Mouse (Mus musculus) midbrain, embryonic 16.5 days (tissue): Measurements from ENCODE around the gene Ankrd39. TPM values are rescaled to one million over a fixed set of nuclear protein-coding genes. Genes with fewer than 3 reads are reported as not detected.

Source experiments
- ATAC-seq: fragments of 200-750 bp; cut with Nextera tagmentation; 2 replicates; pipeline ENCODE4 v1.8.0; 2017; ENCODE audit warnings: moderate TSS enrichment
- H3K27ac ChIP-seq: fragments of 300-500 bp; sonication (generic); 2 replicates; pipeline ENCODE4 v1.5.1; 2014; ENCODE audit warnings: mild to moderate bottlenecking, low read length, mixed read lengths
- H3K27me3 ChIP-seq: fragments of 300-500 bp; sonication (generic); 2 replicates; pipeline ENCODE4 v1.6.1; 2014; ENCODE audit warnings: low read depth, low read length, mixed read lengths; ENCODE audit not compliant: control insufficient read depth, insufficient read depth
- H3K36me3 ChIP-seq: fragments of 300-500 bp; sonication (generic); 2 replicates; pipeline ENCODE4 v1.6.1; 2014; ENCODE audit warnings: mild to moderate bottlenecking, low read length, moderate library complexity, mixed read lengths; ENCODE audit not compliant: control insufficient read depth, insufficient read depth
- H3K4me1 ChIP-seq: fragments of 300-500 bp; sonication (generic); 2 replicates; pipeline ENCODE4 v1.6.1; 2014; ENCODE audit warnings: mild to moderate bottlenecking, low read length, mixed read lengths; ENCODE audit not compliant: control insufficient read depth, insufficient read depth
- H3K4me2 ChIP-seq: fragments of 300-500 bp; sonication (generic); 2 replicates; pipeline ENCODE4 v1.6.1; 2014; ENCODE audit warnings: mild to moderate bottlenecking, low read length, mixed read lengths
- H3K4me3 ChIP-seq: fragments of 300-500 bp; sonication (generic); 2 replicates; pipeline ENCODE4 v1.5.1; 2014; ENCODE audit warnings: low read depth, mild to moderate bottlenecking, low read length, moderate library complexity, mixed read lengths
- H3K9ac ChIP-seq: fragments of 300-500 bp; sonication (generic); 2 replicates; pipeline ENCODE4 v1.6.1; 2014; ENCODE audit warnings: low read depth, low read length, mixed read lengths
- H3K9me3 ChIP-seq: fragments of 300-500 bp; sonication (generic); replicated peaks from 2 replicates; pipeline ENCODE4 v1.6.1; 2014; ENCODE audit warnings: mild to moderate bottlenecking, low read length, mixed read lengths; ENCODE audit not compliant: control insufficient read depth, poor library complexity, severe bottlenecking
- WGBS: fragments of 180-500 bp; shearing (Covaris S2); extraction: QIAGEN DNeasy Blood & Tissue Kit; methylation state at CpG from one replicate; pipeline ENCODE4 v1.1.7; 2014; 5-methylcytosine and 5-hydroxymethylcytosine counted together
- polyA plus RNA-seq: library from polyadenylated mRNA; unstranded; fragments of >200 nt; fragmentation: Nextera tagmentation; extraction: Ambion mirVana; gene quantifications from 2 replicates; pipeline ENCODE4 v1.2.1, GENCODE M21; 2015

Gene Ankrd39
- 30.6 and 32.8 TPM in 2 replicates for polyA plus RNA-seq

GRCm38 (mm10) chr1:36546888-36547471 lies at the start of gene Ankrd39:
Gene Ankrd39 (minus strand): TSS chr1:36547445.
- H3K27ac ChIP-seq = peak within 1 kb of the TSS; percentile 81
- WGBS = under 1% methylated on average over 43 of the region's 43 CpGs

DNA sequence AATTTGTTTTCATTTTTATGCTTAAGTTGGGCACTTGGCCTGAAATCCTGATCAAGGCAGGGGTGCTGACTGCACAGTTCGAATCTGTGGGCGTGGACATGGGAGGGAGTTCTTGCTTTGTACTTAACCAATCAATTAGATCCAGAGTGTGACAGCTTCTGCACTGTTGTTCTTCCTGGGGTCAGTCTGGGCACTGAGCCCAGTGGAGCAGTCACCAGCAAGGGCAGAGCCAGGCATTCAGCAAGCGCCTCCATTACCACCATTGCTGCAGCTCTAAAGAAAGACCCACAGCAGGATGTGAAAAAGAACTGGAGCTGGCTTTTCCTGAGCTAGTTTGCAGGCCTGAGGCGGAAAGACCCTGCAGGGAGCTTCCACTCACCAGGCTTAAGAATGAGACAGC lies 48.9 kb upstream of the Ankrd39 start:
- no peak overlapping the region for H3K9ac ChIP-seq
- H3K36me3 ChIP-seq = no peaks in the 10 kb centered on the region
- H3K9me3 ChIP-seq = no peaks in the 10 kb centered on the region
- ATAC-seq = peak; percentile 88
- H3K27ac ChIP-seq = no peak overlapping the region
- 10% methylated on average over 4 of the region's 4 CpGs for WGBS
- H3K4me3 ChIP-seq = no peak overlapping the region
- H3K27me3 ChIP-seq = no peaks in the 10 kb centered on the region
- H3K4me2 ChIP-seq = no peak overlapping the region
- H3K4me1 ChIP-seq = no peaks in the 10 kb centered on the region

More at GRCm38 (mm10) chr1:36546888-36547471, at the start of gene Ankrd39:
- Histone ChIP-seq H3K4me3 (peak within 1 kb of the TSS; percentile 69), H3K36me3 (peaks cover 26% of the 10 kb centered on the region), H3K4me1 (peaks cover 23% of the 10 kb centered on the region), H3K4me2 (peak within 1 kb of the TSS; percentile 76), H3K9ac (peak within 1 kb of the TSS; percentile 92), H3K27me3 (no peaks in the 10 kb centered on the region), H3K9me3 (no peaks in the 10 kb centered on the region)
- ATAC-seq = peak; percentile 96

DNA sequence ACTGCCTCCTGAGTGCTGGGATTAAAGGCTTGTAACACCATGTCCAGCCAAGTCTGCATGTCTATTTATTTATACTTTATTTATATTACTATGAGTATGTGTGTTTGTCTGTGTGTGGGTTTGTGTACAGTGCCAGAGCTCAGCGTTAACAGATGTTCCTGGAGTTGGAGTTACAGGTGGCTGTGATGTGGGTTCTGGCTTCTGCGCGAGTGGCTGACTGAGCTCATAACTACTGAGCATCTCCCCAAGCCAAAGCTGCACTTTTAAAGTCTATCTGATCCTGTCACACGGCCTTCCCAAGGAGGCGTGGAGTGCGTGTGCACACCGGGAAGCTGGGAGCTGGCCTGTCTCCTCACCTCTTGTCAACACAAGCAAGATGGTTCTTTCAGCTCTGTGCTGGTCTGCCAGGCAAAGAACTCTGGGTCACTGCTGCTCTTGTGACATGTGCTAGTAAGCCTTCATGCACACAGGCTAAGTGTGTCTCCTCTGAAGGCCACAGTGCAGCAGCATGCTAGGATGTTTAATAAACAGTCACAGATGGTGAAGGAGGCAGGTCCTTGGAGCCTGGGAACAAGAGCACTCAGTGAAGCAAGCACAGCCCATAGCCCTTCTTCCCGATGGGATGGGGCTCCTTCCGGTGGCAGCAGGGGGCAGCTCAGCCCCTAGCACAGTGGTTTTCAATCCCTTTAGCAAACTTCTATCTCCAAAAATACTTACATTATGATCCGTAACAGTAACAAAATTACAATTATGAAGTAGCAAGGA lies 48.1 kb upstream of the Ankrd39 start:
- WGBS = 58% methylated on average over 10 of the region's 10 CpGs
- Histone ChIP-seq H3K27ac (no peak overlapping the region), H3K4me1 (peaks cover 2% of the 10 kb centered on the region; the same call in 1 of the 2 replicates), H3K9me3 (no peaks in the 10 kb centered on the region), H3K4me2 (no peak overlapping the region), H3K27me3 (no peaks in the 10 kb centered on the region), H3K4me3 (no peak overlapping the region), H3K36me3 (no peaks in the 10 kb centered on the region), H3K9ac (no peak overlapping the region)
- ATAC-seq = 0 out of 2 replicates have a peak, but pooled peaks have one; percentile 30

DNA sequence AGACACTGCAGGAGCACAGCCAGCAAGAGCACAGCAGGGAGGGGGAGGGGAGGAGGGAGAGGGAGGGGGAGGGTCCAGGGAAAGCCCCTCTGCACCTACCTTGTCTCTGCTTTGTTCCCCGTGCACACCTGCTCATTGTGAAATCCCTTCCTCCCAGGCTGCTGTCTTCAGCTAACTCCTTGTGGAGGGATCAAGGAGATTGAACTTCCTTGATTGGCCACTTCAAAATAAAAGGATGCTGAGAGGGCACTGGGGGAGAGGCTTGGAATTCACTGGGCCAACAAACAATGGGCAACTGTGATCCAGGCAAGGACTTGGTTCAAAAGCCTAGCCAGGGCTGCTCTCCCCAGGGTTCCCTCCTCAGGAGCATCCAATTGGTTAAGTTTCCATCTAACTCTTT lies 45.9 kb upstream of the Ankrd39 start:
- Histone ChIP-seq H3K4me2 (no peak overlapping the region), H3K27ac (no peak overlapping the region), H3K27me3 (no peaks in the 10 kb centered on the region), H3K4me3 (no peak overlapping the region), H3K36me3 (no peaks in the 10 kb centered on the region), H3K4me1 (peaks cover 2% of the 10 kb centered on the region; the same call in 1 of the 2 replicates), H3K9me3 (no peaks in the 10 kb centered on the region), H3K9ac (no peak overlapping the region)
- ATAC-seq = no peak
- WGBS = 9% methylated on average over 1 of the region's 1 CpGs

- no peak for ATAC-seq
- Histone ChIP-seq H3K36me3 (no peaks in the 10 kb centered on the region), H3K4me3 (no peak overlapping the region), H3K9me3 (no peaks in the 10 kb centered on the region), H3K4me1 (peaks cover 2% of the 10 kb centered on the region; the same call in 1 of the 2 replicates), H3K27me3 (no peaks in the 10 kb centered on the region), H3K9ac (no peak overlapping the region), H3K4me2 (no peak overlapping the region), H3K27ac (no peak overlapping the region)
- 84% methylated on average over 2 of the region's 2 CpGs for WGBS
These were observed 44.2 kb upstream of the Ankrd39 start for GRCm38 (mm10) chr1:36591408-36591807.

DNA sequence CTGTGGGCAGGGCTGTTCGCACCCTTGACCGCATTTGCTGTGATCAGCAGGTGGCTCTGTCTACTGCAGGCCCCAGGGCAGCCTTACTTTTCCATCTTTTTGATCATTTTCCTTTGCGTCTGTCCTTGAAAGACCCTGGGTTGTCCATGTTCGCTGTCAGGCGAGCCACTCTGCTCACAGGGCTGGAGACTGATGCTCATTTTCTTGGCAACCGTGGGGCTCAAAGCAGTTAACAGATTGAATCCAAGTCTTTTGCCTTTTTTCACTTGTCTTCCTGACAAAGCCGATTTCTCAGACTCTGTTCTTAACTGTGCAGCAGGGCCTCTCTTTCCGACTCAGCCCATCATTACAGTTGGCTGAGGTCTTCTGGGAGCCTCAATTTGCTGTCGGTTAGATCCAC lies 43.4 kb upstream of the Ankrd39 start:
- 50% methylated on average over 9 of the region's 9 CpGs for WGBS
- H3K36me3 ChIP-seq = no peaks in the 10 kb centered on the region
- H3K4me3 ChIP-seq = no peak overlapping the region
- peaks cover 2% of the 10 kb centered on the region; the same call in 1 of the 2 replicates for H3K4me1 ChIP-seq
- no peak overlapping the region for H3K27ac ChIP-seq
- no peak overlapping the region for H3K4me2 ChIP-seq
- H3K9me3 ChIP-seq = no peaks in the 10 kb centered on the region
- no peak for ATAC-seq
- no peaks in the 10 kb centered on the region for H3K27me3 ChIP-seq
- no peak overlapping the region for H3K9ac ChIP-seq

GRCm38 (mm10) chr1:36589486-36589885 lies 42.2 kb upstream of the Ankrd39 start:
- no peak for ATAC-seq
- peaks cover 2% of the 10 kb centered on the region; the same call in 1 of the 2 replicates for H3K4me1 ChIP-seq
- 48% methylated on average over 6 of the region's 6 CpGs for WGBS
- H3K36me3 ChIP-seq = no peaks in the 10 kb centered on the region
- no peak overlapping the region for H3K4me2 ChIP-seq
- no peak overlapping the region for H3K9ac ChIP-seq
- H3K27me3 ChIP-seq = no peaks in the 10 kb centered on the region
- H3K4me3 ChIP-seq = no peak overlapping the region
- H3K27ac ChIP-seq = no peak overlapping the region
- no peaks in the 10 kb centered on the region for H3K9me3 ChIP-seq

DNA sequence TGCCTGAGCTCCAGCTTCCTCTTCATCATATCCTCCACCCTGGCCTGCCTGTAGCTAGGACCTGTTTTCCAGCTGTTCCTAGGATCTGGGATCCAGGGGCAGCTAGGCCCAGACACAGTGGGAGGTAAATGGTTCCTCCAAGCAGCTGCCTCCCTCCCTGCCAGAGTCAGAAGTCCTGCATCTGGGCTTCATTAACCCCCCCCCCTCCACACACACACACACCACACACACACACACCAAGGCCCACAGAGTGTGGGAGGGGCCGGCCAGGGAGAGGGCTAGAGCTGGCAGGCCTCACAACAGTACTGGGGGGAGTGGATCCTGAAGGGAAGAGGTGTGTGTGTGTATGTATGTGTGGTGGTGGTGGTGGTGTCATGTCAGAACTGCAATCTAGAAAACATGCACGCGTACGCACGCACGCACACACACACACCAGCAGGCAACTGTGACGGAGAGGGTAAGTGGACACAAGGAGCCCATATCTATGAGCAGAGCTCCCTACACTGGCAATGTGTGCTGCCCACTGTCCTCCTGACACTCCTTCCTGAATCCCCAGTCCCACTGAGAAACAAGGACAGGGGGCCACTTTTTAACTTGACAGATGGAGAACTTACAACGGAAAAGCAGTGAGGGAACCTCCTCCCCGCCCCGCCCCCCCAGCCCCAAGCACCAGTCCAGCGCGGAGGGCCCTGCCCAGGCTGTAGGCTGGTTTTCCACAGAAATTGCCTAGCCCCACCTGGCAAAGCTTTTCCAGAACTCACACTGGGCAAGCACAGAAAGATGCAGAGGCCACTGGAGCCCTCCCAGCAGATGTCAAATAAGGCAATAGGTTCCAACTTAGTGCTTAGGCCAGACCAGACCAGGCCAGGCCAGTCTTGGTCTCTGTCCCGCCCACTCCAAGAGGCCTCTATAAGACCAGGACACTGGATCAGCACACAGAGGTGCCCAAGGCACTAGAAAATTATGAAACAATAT lies 41.5 kb upstream of the Ankrd39 start:
- Histone ChIP-seq H3K4me2 (no peak overlapping the region), H3K27me3 (no peaks in the 10 kb centered on the region), H3K36me3 (no peaks in the 10 kb centered on the region), H3K27ac (no peak overlapping the region), H3K9ac (no peak overlapping the region), H3K4me3 (no peak overlapping the region), H3K4me1 (peaks cover 2% of the 10 kb centered on the region; the same call in 1 of the 2 replicates), H3K9me3 (no peaks in the 10 kb centered on the region)
- WGBS = 70% methylated on average over 13 of the region's 13 CpGs
- no peak for ATAC-seq
